Mouse (Mus musculus) limb, embryonic 14.5 days (tissue): ENCODE measurements around the gene Vwa7. TPM values are rescaled to one million over a fixed set of nuclear protein-coding genes. Genes with fewer than 3 reads are reported as not detected.

Experiments
- ATAC-seq: fragments of 200-750 bp; cut with Nextera tagmentation; 2 replicates; pipeline ENCODE4 v1.8.0; 2017; ENCODE audit warnings: low read depth, moderate number of reproducible peaks, moderate TSS enrichment; ENCODE audit not compliant: low FRiP score
- DNase-seq: peaks from one replicate; pipeline ENCODE4 v3.0.0-alpha.2; 2015; ENCODE audit warnings: low spot score
- H3K27ac ChIP-seq: fragments of 300-500 bp; sonication (generic); replicated peaks from 2 replicates; pipeline ENCODE4 v1.5.1; 2014; ENCODE audit warnings: low read depth, mild to moderate bottlenecking, low read length, moderate library complexity, mixed read lengths
- H3K27me3 ChIP-seq: fragments of 300-500 bp; sonication (generic); 2 replicates; pipeline ENCODE4 v1.6.1; 2014; ENCODE audit warnings: low read length, mixed read lengths; ENCODE audit not compliant: control insufficient read depth, insufficient read depth
- H3K36me3 ChIP-seq: fragments of 300-500 bp; sonication (generic); 2 replicates; pipeline ENCODE4 v1.6.1; 2014; ENCODE audit warnings: mild to moderate bottlenecking, low read length, moderate library complexity, mixed read lengths; ENCODE audit not compliant: control insufficient read depth, insufficient read depth
- H3K4me1 ChIP-seq: fragments of 300-500 bp; sonication (generic); 2 replicates; pipeline ENCODE4 v1.6.1; 2014; ENCODE audit warnings: antibody characterized with exemption, low read length, mixed read lengths; ENCODE audit not compliant: control insufficient read depth, insufficient read depth
- H3K4me2 ChIP-seq: fragments of 300-500 bp; sonication (generic); replicated peaks from 2 replicates; pipeline ENCODE4 v1.6.1; 2014; ENCODE audit warnings: low read depth, mild to moderate bottlenecking, low read length, moderate library complexity; ENCODE audit not compliant: severe bottlenecking
- H3K4me3 ChIP-seq: fragments of 300-500 bp; sonication (generic); replicated peaks from 2 replicates; pipeline ENCODE4 v1.5.1; 2014; ENCODE audit warnings: low read length
- H3K9ac ChIP-seq: fragments of 300-500 bp; sonication (generic); 2 replicates; pipeline ENCODE4 v1.6.1; 2014; ENCODE audit warnings: mild to moderate bottlenecking, low read depth, low read length, moderate library complexity; ENCODE audit not compliant: severe bottlenecking
- H3K9me3 ChIP-seq: fragments of 300-500 bp; sonication (generic); 2 replicates; pipeline ENCODE4 v1.6.1; 2016; ENCODE audit warnings: low read length; ENCODE audit not compliant: control insufficient read depth
- POLR2A ChIP-seq: fragments of 200-500 bp; IDR thresholded peaks from 2 replicates; pipeline ENCODE4 v1.8.0; 2012; ENCODE audit warnings: inconsistent platforms, mild to moderate bottlenecking, moderate library complexity, borderline replicate concordance; ENCODE audit not compliant: insufficient read depth, insufficient read length; ENCODE audit errors: extremely low read depth
- WGBS: fragments of 180-500 bp; shearing (Covaris S2); extraction: QIAGEN DNeasy Blood & Tissue Kit; methylation state at CpG from one replicate; pipeline ENCODE4 v1.1.7; 2014; 5-methylcytosine and 5-hydroxymethylcytosine counted together
- polyA plus RNA-seq, 2 experiments: library from polyadenylated mRNA; depleted of rRNA in 1 of 2; stranded (reverse) in 1 of 2; unstranded in 1 of 2; fragments of >200 nt; fragmentation: Nextera tagmentation in 1 of 2; extraction: Ambion mirVana in 1 of 2; gene quantifications; 2 replicates each; pipeline versions ENCODE4 v1.2.1 to v1.2.3; 2012 to 2014

Gene Vwa7
- polyA plus RNA-seq, 2 experiments, result 0.15 to 0.64 TPM

DNA sequence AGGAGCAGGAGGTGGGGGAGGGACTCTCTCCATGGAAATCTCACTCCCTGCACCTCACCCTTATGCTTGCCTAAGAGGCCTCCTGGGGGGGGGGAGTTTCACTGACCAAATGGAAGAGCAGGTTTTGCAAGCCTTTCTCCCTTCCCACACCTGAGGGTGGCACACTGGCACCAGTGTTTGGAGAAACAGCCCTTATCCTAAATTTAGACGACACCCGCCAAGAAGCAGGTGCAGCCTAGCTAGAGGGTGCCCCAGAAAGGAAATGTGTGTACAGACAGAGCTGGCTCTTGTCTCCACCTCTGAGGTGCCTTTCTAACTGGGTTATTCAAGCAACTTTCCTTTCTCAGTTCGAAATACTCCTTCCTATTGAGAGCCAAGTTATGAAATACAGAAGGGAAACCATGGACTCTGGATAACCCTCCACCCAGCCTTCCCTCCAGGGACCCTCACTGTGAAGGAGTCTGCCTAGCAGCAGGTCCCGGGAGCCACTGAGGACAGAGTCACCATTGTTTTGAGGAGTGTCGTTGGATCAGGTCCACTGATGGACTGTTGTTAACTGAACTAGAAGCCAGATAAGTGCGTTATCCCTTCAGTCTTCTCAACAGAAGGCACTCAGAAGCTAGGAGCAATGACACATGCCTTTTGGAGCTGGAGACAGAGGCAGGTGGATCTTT, 54.3 kb downstream of the Vwa7 start:
- no peak for TF ChIP-seq POLR2A
- H3K4me1 ChIP-seq, result peaks cover 3% of the 10 kb centered on the region; the same call in 1 of the 2 replicates
- peaks cover 14% of the 10 kb centered on the region for H3K27me3 ChIP-seq
- ATAC-seq (no peak), DNase-seq (no peak)
- no peaks in the 10 kb centered on the region for H3K9me3 ChIP-seq
- H3K4me3 ChIP-seq, result no peak overlapping the region
- no peak overlapping the region for H3K27ac ChIP-seq
- 66% methylated on average over 6 of the region's 6 CpGs for WGBS
- no peaks in the 10 kb centered on the region for H3K36me3 ChIP-seq
- H3K4me2 ChIP-seq, result no peak overlapping the region
- no peak overlapping the region for H3K9ac ChIP-seq

DNA sequence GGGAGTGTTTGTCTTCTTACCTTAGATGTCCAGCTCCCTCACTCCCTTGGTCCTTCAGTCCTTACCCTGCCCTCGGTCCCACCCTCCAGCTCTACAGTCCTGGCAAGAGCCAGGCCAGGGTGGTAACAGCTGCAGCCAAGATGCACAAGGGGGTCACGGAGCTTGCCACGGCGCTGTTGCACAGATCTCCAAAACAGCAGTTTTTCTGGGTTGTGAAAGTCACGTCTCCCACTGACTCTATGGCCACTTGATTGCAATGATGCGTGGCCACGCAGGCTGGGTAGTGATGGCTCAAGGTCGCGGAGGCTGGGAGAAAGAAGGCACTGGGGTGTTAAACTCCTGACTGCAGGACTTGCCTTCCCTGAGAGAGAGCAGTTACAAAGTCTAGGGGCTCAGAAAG, 55.1 kb downstream of the Vwa7 start:
- WGBS, result 71% methylated on average over 9 of the region's 9 CpGs
- TF ChIP-seq POLR2A, result no peak
- no peak overlapping the region for H3K4me3 ChIP-seq
- H3K27me3 ChIP-seq, result peaks cover 7% of the 10 kb centered on the region
- no peak for DNase-seq
- H3K9me3 ChIP-seq, result no peaks in the 10 kb centered on the region
- H3K4me1 ChIP-seq, result peaks cover 3% of the 10 kb centered on the region; the same call in 1 of the 2 replicates
- no peak overlapping the region for H3K9ac ChIP-seq
- no peak overlapping the region for H3K4me2 ChIP-seq
- H3K27ac ChIP-seq, result no peak overlapping the region
- ATAC-seq, result no peak
- H3K36me3 ChIP-seq, result no peaks in the 10 kb centered on the region

DNA sequence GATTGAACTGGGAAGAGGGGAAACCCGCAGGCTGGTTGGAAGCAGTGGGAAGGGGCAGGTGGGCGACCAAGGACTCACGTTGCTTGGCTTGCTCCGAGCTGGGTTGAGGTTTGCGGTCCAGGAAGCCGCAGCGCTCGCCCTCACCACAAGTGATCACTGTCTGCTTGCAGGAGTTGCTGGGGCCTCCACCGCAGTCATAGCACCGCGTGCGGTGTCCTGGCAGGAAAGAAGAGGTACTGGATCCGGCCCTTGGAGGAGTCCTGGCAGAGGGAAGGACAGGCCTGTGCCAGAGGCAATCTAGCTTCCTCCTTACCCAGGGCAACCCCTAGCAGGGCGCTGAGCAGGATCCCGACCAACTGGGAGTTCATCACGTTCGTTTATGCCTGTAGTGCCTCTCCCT, 57.7 kb downstream of the Vwa7 start:
- 24% methylated on average over 17 of the region's 17 CpGs for WGBS
- no peaks in the 10 kb centered on the region for H3K27me3 ChIP-seq
- H3K9me3 ChIP-seq, result no peaks in the 10 kb centered on the region
- peaks cover 8% of the 10 kb centered on the region; the same call in 1 of the 2 replicates for H3K4me1 ChIP-seq
- no peaks in the 10 kb centered on the region for H3K36me3 ChIP-seq
- no peak for DNase-seq
- 0 out of 2 replicates have a peak overlapping the region, but pooled peaks have one; percentile 12 for H3K9ac ChIP-seq
- no peak overlapping the region for H3K4me2 ChIP-seq
- no peak overlapping the region for H3K27ac ChIP-seq
- no peak for TF ChIP-seq POLR2A
- no peak overlapping the region for H3K4me3 ChIP-seq
- no peak for ATAC-seq

Other genes starting within 250 kb of the Vwa7 start
Only the 30 nearest of the 46 such genes appear.
- gene Zbtb12, start 137.1 kb upstream of the Vwa7 start, polyA plus RNA-seq (2012; rRNA removed), result 44.3 and 52.0 TPM in 2 replicates
- 1.4 and 1.5 TPM in 2 replicates for gene Zbtb12, start 137.1 kb upstream of the Vwa7 start, polyA plus RNA-seq (2014; fragmentation: Nextera tagmentation; extraction: Ambion mirVana)
- not detected in 2 replicates for gene Gm20547, start 134.5 kb upstream of the Vwa7 start, polyA plus RNA-seq (2012; rRNA removed)
- not detected in 2 replicates for gene Gm20547, start 134.5 kb upstream of the Vwa7 start, polyA plus RNA-seq (2014; fragmentation: Nextera tagmentation; extraction: Ambion mirVana)
- gene C2, start 118.3 kb upstream of the Vwa7 start, polyA plus RNA-seq (2012; rRNA removed), result 4.7 and 5.1 TPM in 2 replicates
- 3.9 and 4.9 TPM in 2 replicates for gene C2, start 118.3 kb upstream of the Vwa7 start, polyA plus RNA-seq (2014; fragmentation: Nextera tagmentation; extraction: Ambion mirVana)
- 232 and 297 TPM in 2 replicates for gene Ehmt2, start 118.1 kb upstream of the Vwa7 start, polyA plus RNA-seq (2012; rRNA removed)
- gene Ehmt2, start 118.1 kb upstream of the Vwa7 start, polyA plus RNA-seq (2014; fragmentation: Nextera tagmentation; extraction: Ambion mirVana), result 72.8 and 80.6 TPM in 2 replicates
- 0.09 and 0.10 TPM in 2 replicates for gene Slc44a4, start 102.1 kb upstream of the Vwa7 start, polyA plus RNA-seq (2012; rRNA removed)
- not detected in 2 replicates for gene Slc44a4, start 102.1 kb upstream of the Vwa7 start, polyA plus RNA-seq (2014; fragmentation: Nextera tagmentation; extraction: Ambion mirVana)
- 19.3 and 26.5 TPM in 2 replicates for gene Neu1, start 85.3 kb upstream of the Vwa7 start, polyA plus RNA-seq (2012; rRNA removed)
- 18.2 and 18.4 TPM in 2 replicates for gene Neu1, start 85.3 kb upstream of the Vwa7 start, polyA plus RNA-seq (2014; fragmentation: Nextera tagmentation; extraction: Ambion mirVana)
- 22.8 and 25.6 TPM in 2 replicates for gene Hspa1b, start 57.3 kb upstream of the Vwa7 start, polyA plus RNA-seq (2012; rRNA removed)
- 1.6 and 2.2 TPM in 2 replicates for gene Hspa1b, start 57.3 kb upstream of the Vwa7 start, polyA plus RNA-seq (2014; fragmentation: Nextera tagmentation; extraction: Ambion mirVana)
- not detected in 2 replicates for gene Gm20481, start 46.7 kb upstream of the Vwa7 start, polyA plus RNA-seq (2012; rRNA removed)
- gene Gm20481, start 46.7 kb upstream of the Vwa7 start, polyA plus RNA-seq (2014; fragmentation: Nextera tagmentation; extraction: Ambion mirVana), result not detected in 2 replicates
- 6.5 and 7.1 TPM in 2 replicates for gene Hspa1a, start 44.4 kb upstream of the Vwa7 start, polyA plus RNA-seq (2012; rRNA removed)
- gene Hspa1a, start 44.4 kb upstream of the Vwa7 start, polyA plus RNA-seq (2014; fragmentation: Nextera tagmentation; extraction: Ambion mirVana), result 9.5 and 9.6 TPM in 2 replicates
- 0.44 and 0.47 TPM in 2 replicates for gene Hspa1l, start 43.9 kb upstream of the Vwa7 start, polyA plus RNA-seq (2012; rRNA removed)
- 0.85 and 1.4 TPM in 2 replicates for gene Hspa1l, start 43.9 kb upstream of the Vwa7 start, polyA plus RNA-seq (2014; fragmentation: Nextera tagmentation; extraction: Ambion mirVana)
- 186 and 233 TPM in 2 replicates for gene Lsm2, start 34.7 kb upstream of the Vwa7 start, polyA plus RNA-seq (2012; rRNA removed)
- gene Lsm2, start 34.7 kb upstream of the Vwa7 start, polyA plus RNA-seq (2014; fragmentation: Nextera tagmentation; extraction: Ambion mirVana), result 170 and 178 TPM in 2 replicates
- gene Vars, start 15.6 kb upstream of the Vwa7 start, polyA plus RNA-seq (2012; rRNA removed), result 163 and 216 TPM in 2 replicates
- 88.3 and 100 TPM in 2 replicates for gene Vars, start 15.6 kb upstream of the Vwa7 start, polyA plus RNA-seq (2014; fragmentation: Nextera tagmentation; extraction: Ambion mirVana)
- gene Sapcd1, start 11.4 kb downstream of the Vwa7 start, polyA plus RNA-seq (2012; rRNA removed), result 12.0 and 15.2 TPM in 2 replicates
- 12.5 and 13.7 TPM in 2 replicates for gene Sapcd1, start 11.4 kb downstream of the Vwa7 start, polyA plus RNA-seq (2014; fragmentation: Nextera tagmentation; extraction: Ambion mirVana)
- 6.4 and 6.5 TPM in 2 replicates for gene Msh5, start 30.2 kb downstream of the Vwa7 start, polyA plus RNA-seq (2012; rRNA removed)
- gene Msh5, start 30.2 kb downstream of the Vwa7 start, polyA plus RNA-seq (2014; fragmentation: Nextera tagmentation; extraction: Ambion mirVana), result 3.4 and 3.5 TPM in 2 replicates
- gene Clic1, start 33.4 kb downstream of the Vwa7 start, polyA plus RNA-seq (2012; rRNA removed), result 229 and 236 TPM in 2 replicates
- 103 and 108 TPM in 2 replicates for gene Clic1, start 33.4 kb downstream of the Vwa7 start, polyA plus RNA-seq (2014; fragmentation: Nextera tagmentation; extraction: Ambion mirVana)
- gene Ddah2, start 42.5 kb downstream of the Vwa7 start, polyA plus RNA-seq (2012; rRNA removed), result 271 and 326 TPM in 2 replicates
- 358 and 403 TPM in 2 replicates for gene Ddah2, start 42.5 kb downstream of the Vwa7 start, polyA plus RNA-seq (2014; fragmentation: Nextera tagmentation; extraction: Ambion mirVana)
- 3.4 and 5.5 TPM in 2 replicates for gene Ly6g6c, start 48.8 kb downstream of the Vwa7 start, polyA plus RNA-seq (2012; rRNA removed)
- gene Ly6g6c, start 48.8 kb downstream of the Vwa7 start, polyA plus RNA-seq (2014; fragmentation: Nextera tagmentation; extraction: Ambion mirVana), result 10.4 and 22.3 TPM in 2 replicates
- gene Mpig6b, start 49.6 kb downstream of the Vwa7 start, polyA plus RNA-seq (2012; rRNA removed), result 0.45 and 0.47 TPM in 2 replicates
- gene Mpig6b, start 49.6 kb downstream of the Vwa7 start, polyA plus RNA-seq (2014; fragmentation: Nextera tagmentation; extraction: Ambion mirVana), result 0.64 and 1.3 TPM in 2 replicates
- gene Ly6g6e, start 60.3 kb downstream of the Vwa7 start, polyA plus RNA-seq (2012; rRNA removed), result 14.2 and 14.8 TPM in 2 replicates
- gene Ly6g6e, start 60.3 kb downstream of the Vwa7 start, polyA plus RNA-seq (2014; fragmentation: Nextera tagmentation; extraction: Ambion mirVana), result 18.0 and 28.4 TPM in 2 replicates
- gene Ly6g6d, start 61.5 kb downstream of the Vwa7 start, polyA plus RNA-seq (2012; rRNA removed), result 1.3 and 2.3 TPM in 2 replicates
- gene Ly6g6d, start 61.5 kb downstream of the Vwa7 start, polyA plus RNA-seq (2014; fragmentation: Nextera tagmentation; extraction: Ambion mirVana), result 2.0 TPM in 1 of 2 replicates, not detected in the other
- gene Ly6g6f, start 69.0 kb downstream of the Vwa7 start, polyA plus RNA-seq (2012; rRNA removed), result 0.14 and 0.73 TPM in 2 replicates
- 0.28 TPM in 1 of 2 replicates, not detected in the other for gene Ly6g6f, start 69.0 kb downstream of the Vwa7 start, polyA plus RNA-seq (2014; fragmentation: Nextera tagmentation; extraction: Ambion mirVana)
- 98.6 and 157 TPM in 2 replicates for gene Abhd16a, start 72.7 kb downstream of the Vwa7 start, polyA plus RNA-seq (2012; rRNA removed)
- 78.0 and 88.3 TPM in 2 replicates for gene Abhd16a, start 72.7 kb downstream of the Vwa7 start, polyA plus RNA-seq (2014; fragmentation: Nextera tagmentation; extraction: Ambion mirVana)
- not detected in 2 replicates for gene Ly6g5c, start 91.7 kb downstream of the Vwa7 start, polyA plus RNA-seq (2012; rRNA removed)
- not detected in 2 replicates for gene Ly6g5c, start 91.7 kb downstream of the Vwa7 start, polyA plus RNA-seq (2014; fragmentation: Nextera tagmentation; extraction: Ambion mirVana)
- 2.1 and 3.5 TPM in 2 replicates for gene Ly6g5b, start 98.8 kb downstream of the Vwa7 start, polyA plus RNA-seq (2012; rRNA removed)
- 0.59 and 0.68 TPM in 2 replicates for gene Ly6g5b, start 98.8 kb downstream of the Vwa7 start, polyA plus RNA-seq (2014; fragmentation: Nextera tagmentation; extraction: Ambion mirVana)
- gene Gpank1, start 104.9 kb downstream of the Vwa7 start, polyA plus RNA-seq (2012; rRNA removed), result 13.6 and 15.1 TPM in 2 replicates
- 17.5 and 20.0 TPM in 2 replicates for gene Gpank1, start 104.9 kb downstream of the Vwa7 start, polyA plus RNA-seq (2014; fragmentation: Nextera tagmentation; extraction: Ambion mirVana)
- gene Csnk2b, start 105.5 kb downstream of the Vwa7 start, polyA plus RNA-seq (2012; rRNA removed), result 181 and 250 TPM in 2 replicates
- gene Csnk2b, start 105.5 kb downstream of the Vwa7 start, polyA plus RNA-seq (2014; fragmentation: Nextera tagmentation; extraction: Ambion mirVana), result 275 and 308 TPM in 2 replicates
- gene D17H6S53E, start 109.8 kb downstream of the Vwa7 start, polyA plus RNA-seq (2012; rRNA removed), result 5.7 and 6.6 TPM in 2 replicates
- 6.4 and 8.2 TPM in 2 replicates for gene D17H6S53E, start 109.8 kb downstream of the Vwa7 start, polyA plus RNA-seq (2014; fragmentation: Nextera tagmentation; extraction: Ambion mirVana)
- 1.1 and 1.7 TPM in 2 replicates for gene Apom, start 115.5 kb downstream of the Vwa7 start, polyA plus RNA-seq (2012; rRNA removed)
- gene Apom, start 115.5 kb downstream of the Vwa7 start, polyA plus RNA-seq (2014; fragmentation: Nextera tagmentation; extraction: Ambion mirVana), result 0.26 TPM in 1 of 2 replicates, not detected in the other
- gene Bag6, start 118.6 kb downstream of the Vwa7 start, polyA plus RNA-seq (2012; rRNA removed), result 265 and 361 TPM in 2 replicates
- 76.2 and 82.8 TPM in 2 replicates for gene Bag6, start 118.6 kb downstream of the Vwa7 start, polyA plus RNA-seq (2014; fragmentation: Nextera tagmentation; extraction: Ambion mirVana)
- 404 and 512 TPM in 2 replicates for gene Prrc2a, start 148.3 kb downstream of the Vwa7 start, polyA plus RNA-seq (2012; rRNA removed)
- 192 and 196 TPM in 2 replicates for gene Prrc2a, start 148.3 kb downstream of the Vwa7 start, polyA plus RNA-seq (2014; fragmentation: Nextera tagmentation; extraction: Ambion mirVana)